Mouse (Mus musculus): ENCODE results near the gene 6430628N08Rik. TPM values are rescaled to one million over a fixed set of nuclear protein-coding genes. Genes with fewer than 3 reads are reported as not detected.

6430628N08Rik gene
- polyA plus RNA-seq, 1 experiment from 2014 or later, result not detected

DNA sequence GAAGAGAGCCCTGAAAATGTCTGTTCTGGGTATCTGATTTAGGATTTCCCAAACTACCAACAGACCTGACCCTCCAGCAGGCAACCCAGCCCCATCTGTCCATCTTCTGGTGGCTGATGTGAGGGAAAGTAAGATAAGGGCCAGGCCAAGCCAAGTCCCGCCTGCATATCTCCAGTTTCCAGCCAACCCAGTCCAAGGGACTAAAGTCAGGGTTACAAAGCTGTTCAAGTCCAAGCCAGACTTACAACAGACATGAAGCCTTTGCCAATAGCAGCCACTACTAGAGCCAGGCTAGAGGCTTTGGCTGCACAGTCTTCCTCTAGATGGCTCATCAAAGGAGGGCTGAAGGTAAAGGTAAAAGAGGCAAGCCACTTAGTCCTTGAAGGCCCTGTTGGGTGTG is 17.5 kb downstream of the 6430628N08Rik start:
- no peaks in the 10 kb centered on the region for H3K36me3 ChIP-seq (replicated peaks; ENCODE audit: insufficient read depth, low read length)
- DNase-seq, result no peak
- H3K4me2 ChIP-seq (ENCODE audit: low read depth, low read length), result no peak overlapping the region
- H3K27ac ChIP-seq (ENCODE audit: low read depth), result no peak overlapping the region
- TF ChIP-seq CTCF (IDR thresholded peaks at IDR 0.05; ENCODE audit: low read depth) (no peak), EP300 (IDR thresholded peaks at IDR 0.05; ENCODE audit: low read depth) (no peak)
- peaks cover 21% of the 10 kb centered on the region for H3K27me3 ChIP-seq (ENCODE audit: insufficient read depth, low read length)
- H3K9me3 ChIP-seq (ENCODE audit: low read length), result no peaks in the 10 kb centered on the region
- no peak overlapping the region for H3K4me3 ChIP-seq (ENCODE audit: low read depth, low read length)
- no peak for ATAC-seq
- H3K9ac ChIP-seq (replicated peaks), result no peak overlapping the region
- no peaks in the 10 kb centered on the region for H3K4me1 ChIP-seq (ENCODE audit: insufficient read depth)
- WGBS (ENCODE audit: insufficient replicate concordance), result 27% methylated on average over 1 of the region's 1 CpGs

DNA sequence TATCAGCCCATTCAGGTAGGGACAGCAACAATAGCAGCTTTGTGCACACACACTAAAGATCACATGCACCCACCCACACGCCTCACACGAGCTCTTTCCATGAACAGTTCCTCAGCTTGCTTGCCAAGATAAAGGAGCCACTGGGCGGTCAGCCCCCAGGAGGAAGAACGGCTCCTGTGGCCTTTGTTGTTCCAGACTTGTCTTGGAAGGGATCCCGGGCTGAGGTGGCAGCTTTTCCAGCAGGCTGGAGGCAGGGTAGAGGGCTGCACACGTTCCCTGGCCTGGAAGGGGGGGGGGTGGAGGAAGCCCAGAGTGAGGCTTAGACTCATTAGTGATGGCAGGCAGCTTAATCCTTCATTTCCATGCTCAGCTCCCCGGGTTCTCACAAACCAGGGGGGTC is 18.2 kb downstream of the 6430628N08Rik start:
- WGBS (ENCODE audit: insufficient replicate concordance), result 24% methylated on average over 7 of the region's 7 CpGs
- Histone ChIP-seq H3K4me3 (ENCODE audit: low read depth, low read length) (no peak overlapping the region), H3K27ac (ENCODE audit: low read depth) (no peak overlapping the region), H3K4me1 (ENCODE audit: insufficient read depth) (no peaks in the 10 kb centered on the region), H3K4me2 (ENCODE audit: low read depth, low read length) (no peak overlapping the region), H3K36me3 (replicated peaks; ENCODE audit: insufficient read depth, low read length) (no peaks in the 10 kb centered on the region), H3K9ac (replicated peaks) (no peak overlapping the region), H3K27me3 (ENCODE audit: insufficient read depth, low read length) (peaks cover 18% of the 10 kb centered on the region), H3K9me3 (ENCODE audit: low read length) (no peaks in the 10 kb centered on the region)
- TF ChIP-seq EP300 (IDR thresholded peaks at IDR 0.05; ENCODE audit: low read depth) (no peak), CTCF (IDR thresholded peaks at IDR 0.05; ENCODE audit: low read depth) (no peak)
- DNase-seq (no peak), ATAC-seq (no peak)

- Histone ChIP-seq H3K27ac (ENCODE audit: low read depth) (no peak overlapping the region), H3K27me3 (ENCODE audit: insufficient read depth, low read length) (peaks cover 6% of the 10 kb centered on the region; the same call in 1 of the 2 replicates), H3K4me1 (ENCODE audit: insufficient read depth) (no peaks in the 10 kb centered on the region), H3K4me2 (ENCODE audit: low read depth, low read length) (no peak overlapping the region), H3K4me3 (ENCODE audit: low read depth, low read length) (no peak overlapping the region), H3K9ac (replicated peaks) (no peak overlapping the region), H3K9me3 (ENCODE audit: low read length) (no peaks in the 10 kb centered on the region), H3K36me3 (replicated peaks; ENCODE audit: insufficient read depth, low read length) (no peaks in the 10 kb centered on the region)
- ATAC-seq, result no peak
- 30% methylated on average over 4 of the region's 4 CpGs for whole genome bisulfite sequencing (ENCODE audit: insufficient replicate concordance)
- DNase-seq, result no peak
- no peak for TF ChIP-seq CTCF (IDR thresholded peaks at IDR 0.05; ENCODE audit: low read depth)
Measured at GRCm38 (mm10) chr4:115911586-115911985, 21.1 kb downstream of the 6430628N08Rik start.

- no peak for TF ChIP-seq CTCF (IDR thresholded peaks at IDR 0.05; ENCODE audit: low read depth)
- no peak for TF ChIP-seq EP300 (IDR thresholded peaks at IDR 0.05; ENCODE audit: low read depth)
- Histone ChIP-seq H3K36me3 (replicated peaks; ENCODE audit: insufficient read depth, low read length) (no peaks in the 10 kb centered on the region), H3K4me3 (ENCODE audit: low read depth, low read length) (no peak overlapping the region), H3K9me3 (ENCODE audit: low read length) (no peaks in the 10 kb centered on the region), H3K27ac (ENCODE audit: low read depth) (no peak overlapping the region), H3K4me2 (ENCODE audit: low read depth, low read length) (no peak overlapping the region), H3K4me1 (ENCODE audit: insufficient read depth) (no peaks in the 10 kb centered on the region), H3K9ac (replicated peaks) (no peak overlapping the region), H3K27me3 (ENCODE audit: insufficient read depth, low read length) (peaks cover 11% of the 10 kb centered on the region; the same call in 1 of the 2 replicates)
- ATAC-seq (no peak), DNase-seq (no peak)
- 79% methylated on average over 16 of the region's 16 CpGs for WGBS (ENCODE audit: insufficient replicate concordance)
Measured at GRCm38 (mm10) chr4:115919911-115920310, 29.4 kb downstream of the 6430628N08Rik start.

GRCm38 (mm10) chr4:115922688-115923087 is 32.2 kb downstream of the 6430628N08Rik start:
- Histone ChIP-seq H3K4me1 (ENCODE audit: insufficient read depth) (no peaks in the 10 kb centered on the region), H3K27me3 (ENCODE audit: insufficient read depth, low read length) (peaks cover 15% of the 10 kb centered on the region; the same call in 1 of the 2 replicates), H3K4me2 (ENCODE audit: low read depth, low read length) (no peak overlapping the region), H3K9me3 (ENCODE audit: low read length) (no peaks in the 10 kb centered on the region), H3K36me3 (replicated peaks; ENCODE audit: insufficient read depth, low read length) (no peaks in the 10 kb centered on the region), H3K27ac (ENCODE audit: low read depth) (no peak overlapping the region), H3K4me3 (ENCODE audit: low read depth, low read length) (no peak overlapping the region), H3K9ac (replicated peaks) (no peak overlapping the region)
- ATAC-seq (no peak), DNase-seq (no peak)
- 73% methylated on average over 5 of the region's 5 CpGs for WGBS (ENCODE audit: insufficient replicate concordance)
- no peak for TF ChIP-seq EP300 (IDR thresholded peaks at IDR 0.05; ENCODE audit: low read depth)
- no peak for TF ChIP-seq CTCF (IDR thresholded peaks at IDR 0.05; ENCODE audit: low read depth)

DNA sequence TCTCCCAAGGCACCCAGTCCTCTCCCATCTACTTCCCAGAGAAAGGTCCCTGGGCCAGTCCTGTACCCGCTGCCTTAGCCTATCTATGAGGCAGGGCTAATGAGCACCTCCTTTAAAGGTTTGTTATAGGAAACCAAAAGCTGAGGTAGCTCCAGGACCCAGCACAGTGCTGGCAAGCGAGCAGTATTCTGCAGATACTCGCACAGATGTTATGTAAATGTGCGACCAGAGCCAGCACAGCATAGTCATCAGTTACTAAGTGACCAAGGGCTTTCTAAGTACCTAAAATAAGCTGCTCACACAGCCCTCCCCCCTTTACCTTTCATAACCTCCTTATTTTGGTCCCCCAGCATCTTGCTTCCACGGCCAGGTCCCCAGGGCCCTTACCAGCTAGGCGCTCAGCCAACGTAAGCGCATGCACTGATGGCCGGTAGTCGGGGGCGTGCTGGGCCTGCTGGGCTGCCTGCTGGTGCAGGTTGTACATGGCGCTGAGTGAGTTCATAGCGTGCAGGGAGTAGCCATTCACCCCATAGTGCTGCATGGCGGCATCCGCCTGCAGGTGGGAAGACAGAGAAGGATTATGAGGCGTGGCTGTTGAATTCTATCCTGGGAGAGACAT is 32.9 kb downstream of the 6430628N08Rik start:
- Histone ChIP-seq H3K9me3 (ENCODE audit: low read length) (no peaks in the 10 kb centered on the region), H3K9ac (replicated peaks) (no peak overlapping the region), H3K27ac (ENCODE audit: low read depth) (no peak overlapping the region), H3K27me3 (ENCODE audit: insufficient read depth, low read length) (peaks cover 12% of the 10 kb centered on the region; the same call in 1 of the 2 replicates), H3K4me2 (ENCODE audit: low read depth, low read length) (no peak overlapping the region), H3K4me1 (ENCODE audit: insufficient read depth) (no peaks in the 10 kb centered on the region), H3K4me3 (ENCODE audit: low read depth, low read length) (no peak overlapping the region), H3K36me3 (replicated peaks; ENCODE audit: insufficient read depth, low read length) (no peaks in the 10 kb centered on the region)
- ATAC-seq (no peak), DNase-seq (no peak)
- 75% methylated on average over 16 of the region's 16 CpGs for WGBS (ENCODE audit: insufficient replicate concordance)
- TF ChIP-seq EP300 (IDR thresholded peaks at IDR 0.05; ENCODE audit: low read depth) (no peak), CTCF (IDR thresholded peaks at IDR 0.05; ENCODE audit: low read depth) (no peak)

Measured in liver, postnatal 0 days (tissue).